Mouse (Mus musculus): ENCODE results near the gene Gm48551.

The Gm48551 gene

DNA sequence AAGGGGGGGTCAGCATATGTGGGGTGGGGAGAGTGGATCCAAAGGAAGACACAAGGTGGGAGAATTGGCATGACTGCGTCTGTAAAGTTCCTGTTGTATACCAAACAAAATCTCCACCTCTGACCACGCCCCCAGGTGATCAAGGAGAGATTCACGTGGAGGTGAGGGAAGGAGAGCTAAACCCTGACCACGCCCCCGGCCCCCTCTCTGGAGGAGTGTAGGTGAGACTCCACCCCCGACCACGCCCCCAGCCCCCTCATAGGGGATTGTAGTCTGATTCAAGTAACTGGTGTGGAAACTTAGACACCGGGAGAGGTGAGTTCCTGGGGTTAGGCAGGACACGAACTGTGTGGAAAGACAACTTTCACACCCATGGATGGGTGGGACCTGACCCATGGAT, 19.8 kb downstream of the Gm48551 start:
- no peak for DNase-seq (ENCODE audit: low read depth)

DNA sequence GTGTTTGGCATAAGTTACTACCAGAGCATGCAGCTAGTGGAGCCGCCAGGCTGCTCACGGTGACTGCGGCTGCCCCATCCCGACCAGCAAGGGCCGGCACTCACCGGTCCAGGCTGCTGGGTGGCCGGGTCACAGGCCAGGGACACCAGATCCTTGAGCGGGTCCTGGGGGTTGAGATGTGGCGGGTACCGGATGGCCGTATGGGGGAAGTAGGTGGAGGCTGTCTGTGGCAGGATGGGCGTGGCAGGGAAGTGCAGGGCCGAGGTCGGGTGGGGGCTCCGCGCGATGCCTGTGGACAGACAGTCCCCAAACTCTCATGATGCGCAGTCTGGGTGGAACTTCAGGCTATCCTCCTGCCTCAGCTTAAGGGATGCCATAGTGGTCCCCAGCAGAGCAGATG, 20.5 kb downstream of the Gm48551 start:
- no peak for DNase-seq (ENCODE audit: low read depth)

DNA sequence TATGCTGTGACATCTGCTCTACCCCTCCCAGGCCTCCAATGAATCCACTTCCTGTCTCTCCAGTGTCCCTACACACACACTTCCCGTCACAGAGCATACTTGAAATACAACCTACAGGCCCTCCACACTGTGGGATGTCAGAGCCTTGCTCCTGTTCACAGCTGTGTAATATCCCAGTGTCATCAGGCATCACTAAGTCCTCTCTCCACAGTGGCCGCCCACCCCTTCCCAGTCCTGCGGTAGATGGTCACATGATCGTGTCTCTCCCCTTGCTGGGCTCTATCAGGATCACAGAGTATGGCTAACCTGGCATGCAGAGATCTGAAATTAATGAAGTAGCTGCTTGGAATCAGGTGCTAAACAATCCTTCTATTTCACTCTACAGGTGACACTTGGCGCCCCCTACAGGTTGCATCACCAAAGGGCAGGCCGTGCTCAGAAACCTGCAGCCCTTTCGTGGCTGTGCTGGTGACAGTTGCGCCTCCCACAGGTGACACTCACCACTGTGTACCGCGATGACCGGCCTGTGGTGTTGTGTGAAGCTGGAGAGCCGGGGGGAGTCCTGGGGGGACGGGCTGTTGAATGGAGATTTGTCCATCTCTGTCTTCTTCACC, 21.4 kb downstream of the Gm48551 start:
- DNase-seq (ENCODE audit: low read depth): peak; percentile 70

DNA sequence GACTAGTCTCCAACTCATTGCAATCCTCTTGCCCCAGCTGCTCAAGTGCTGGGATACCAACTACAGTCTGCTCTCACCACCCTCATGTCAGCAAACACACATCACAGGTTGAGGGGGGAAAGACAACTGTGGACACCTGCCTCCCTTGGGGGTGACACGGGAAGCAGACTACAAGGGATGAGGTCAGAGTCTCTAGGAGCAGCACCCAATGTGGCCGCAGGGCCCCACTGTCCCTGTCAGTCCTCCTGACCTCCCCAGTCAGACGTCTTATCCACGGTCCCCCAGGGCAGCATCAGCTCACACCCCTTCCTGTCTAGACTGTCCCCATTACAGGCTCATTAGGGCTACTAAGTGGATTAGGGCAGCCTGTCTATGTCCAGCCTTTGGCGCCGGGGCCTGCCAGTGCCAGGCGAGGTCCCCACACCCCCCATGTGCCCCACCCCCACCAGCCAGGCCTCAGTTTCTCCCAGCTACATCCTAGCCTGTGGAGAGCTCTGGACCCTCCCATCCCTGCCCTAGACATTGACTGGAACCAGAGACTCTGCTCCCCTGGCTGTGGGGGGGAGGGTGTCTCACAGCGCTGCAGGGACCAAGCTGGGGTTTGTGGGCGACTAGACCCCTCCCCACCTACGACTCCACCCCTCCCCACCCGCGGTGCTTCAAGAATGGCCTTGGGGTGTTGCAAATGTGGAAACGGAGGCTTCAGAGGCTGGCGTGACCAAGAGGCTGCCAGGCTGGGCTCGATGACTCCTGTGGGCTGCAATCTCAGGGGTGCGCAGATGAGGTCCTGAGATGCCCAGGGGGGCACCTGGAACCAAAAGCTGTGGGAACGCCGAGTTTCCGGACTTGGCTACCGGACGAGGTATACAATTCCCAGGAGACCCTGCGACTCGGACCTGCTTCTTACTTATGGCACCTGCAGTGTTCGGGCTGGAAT, 22.5 kb downstream of the Gm48551 start:
- DNase-seq (ENCODE audit: low read depth): no peak

DNA sequence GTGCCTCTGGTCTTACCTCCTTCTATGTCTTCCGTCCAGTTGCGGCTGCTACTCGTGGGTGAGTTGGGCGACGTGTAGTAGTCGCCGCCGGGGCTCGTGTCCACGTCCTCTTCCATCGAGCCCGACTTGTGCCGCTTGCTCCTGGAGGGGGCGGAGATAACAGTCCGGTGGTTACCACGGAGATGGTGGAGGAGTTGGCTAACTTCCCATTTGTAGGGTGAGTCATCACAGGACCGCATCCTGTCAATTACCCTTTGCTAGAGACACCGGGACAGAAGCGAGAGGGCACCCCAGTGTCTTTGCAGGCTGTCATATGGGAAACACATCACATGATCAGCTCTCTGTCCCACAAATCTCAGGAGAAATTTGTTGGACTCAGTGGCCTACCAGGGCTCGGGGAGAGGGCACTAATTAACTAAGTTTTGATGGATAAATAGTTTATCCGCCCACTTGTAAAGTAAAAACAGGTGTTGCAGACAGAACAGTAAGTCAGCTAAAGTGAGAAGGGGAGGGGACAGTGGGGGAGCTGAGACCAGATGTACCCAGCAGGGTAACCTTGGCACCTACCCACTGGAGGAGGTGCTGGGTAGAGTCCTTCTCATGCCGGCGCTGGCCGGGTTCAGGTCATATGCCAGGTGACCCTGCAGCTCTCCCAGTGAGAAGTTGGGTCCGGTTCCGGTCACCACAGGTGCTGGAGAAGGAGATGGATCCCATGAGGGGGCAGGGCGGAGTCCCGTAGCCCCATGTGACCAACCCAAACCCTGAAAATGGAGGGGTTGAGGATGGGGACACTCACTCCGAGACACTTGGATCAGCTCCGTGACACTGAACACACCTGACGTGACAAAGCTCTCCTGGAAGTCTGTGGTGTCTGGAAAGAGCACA, 23.5 kb downstream of the Gm48551 start:
- DNase-seq (ENCODE audit: low read depth): peak; percentile 99

DNA sequence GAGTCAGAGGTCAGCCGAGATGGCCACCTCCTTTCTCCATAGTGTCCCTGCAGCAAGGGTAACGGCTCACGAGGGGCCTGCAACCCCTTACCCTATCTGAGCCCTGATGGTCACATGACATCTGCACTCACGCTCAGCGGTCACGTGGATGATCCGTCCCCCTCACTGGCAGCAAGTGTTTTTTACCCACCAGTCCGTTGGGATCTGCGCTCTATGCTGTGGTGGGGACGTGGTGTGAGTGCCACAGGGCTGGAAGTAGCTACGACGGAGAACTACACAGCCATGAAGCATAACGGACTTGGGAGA, 24.1 kb downstream of the Gm48551 start:
- no peak for DNase-seq (ENCODE audit: low read depth)

DNA sequence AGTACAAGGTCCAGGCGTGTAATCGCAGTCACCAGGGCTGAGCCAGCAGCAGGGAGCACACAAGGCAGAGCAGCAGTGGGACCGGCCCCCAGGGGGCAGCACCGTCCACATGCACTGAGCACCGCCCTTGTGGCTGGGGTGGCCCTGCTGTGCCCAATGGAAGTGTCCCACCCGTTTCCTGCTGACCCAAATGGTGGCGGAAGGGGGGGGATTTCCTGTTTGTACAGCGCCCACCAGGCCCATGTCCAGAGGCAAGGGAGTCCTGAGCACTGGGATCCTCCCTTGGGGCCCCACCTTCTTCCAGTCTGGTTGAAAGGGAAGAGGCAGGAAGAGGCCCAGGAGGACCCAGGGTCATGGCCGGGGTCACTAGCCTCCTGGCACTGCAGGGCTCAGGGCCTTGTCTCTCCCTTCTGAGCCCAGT, 24.6 kb downstream of the Gm48551 start:
- DNase-seq (ENCODE audit: low read depth): peak; percentile 95

DNA sequence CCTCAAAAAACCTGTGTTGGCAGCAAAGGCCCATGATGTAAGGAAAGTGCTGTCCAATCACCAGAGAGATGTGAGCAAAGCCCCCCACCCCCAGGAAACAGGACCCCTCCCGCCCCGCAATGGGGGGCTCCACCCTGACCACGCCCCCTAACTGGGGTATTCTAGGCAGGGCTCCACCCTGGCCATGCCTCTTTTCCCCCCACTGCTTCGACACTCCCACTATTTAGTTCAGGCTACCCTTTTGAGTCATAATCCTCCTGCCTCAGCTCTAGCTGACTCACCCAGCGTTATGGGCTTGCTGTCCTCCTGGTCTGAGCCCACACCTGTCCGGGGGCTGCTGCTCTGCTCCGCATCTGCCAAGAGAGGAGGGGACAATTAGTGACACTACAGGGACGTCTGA, 25.1 kb downstream of the Gm48551 start:
- DNase-seq (ENCODE audit: low read depth): no peak

DNA sequence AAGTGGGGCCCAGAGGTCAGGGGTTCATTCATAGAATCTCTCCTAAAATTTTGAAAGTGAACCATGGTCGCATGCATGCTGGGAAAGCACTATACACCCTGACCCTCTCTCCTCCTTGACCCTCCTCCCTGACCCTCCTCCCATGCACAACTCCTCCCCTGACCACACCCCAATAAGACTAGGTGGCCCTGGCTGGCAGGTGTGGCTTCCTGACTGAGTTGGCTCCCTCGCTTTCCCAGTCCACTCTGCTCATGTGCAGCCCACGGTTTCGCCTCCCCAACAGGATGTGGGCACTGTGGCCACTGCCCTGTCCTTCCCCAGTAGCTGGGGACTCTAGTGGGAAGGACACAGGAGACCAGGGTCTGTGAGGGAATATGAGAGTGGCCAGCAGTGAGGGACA, 26.1 kb downstream of the Gm48551 start:
- DNase-seq (ENCODE audit: low read depth): peak; percentile 60

DNA sequence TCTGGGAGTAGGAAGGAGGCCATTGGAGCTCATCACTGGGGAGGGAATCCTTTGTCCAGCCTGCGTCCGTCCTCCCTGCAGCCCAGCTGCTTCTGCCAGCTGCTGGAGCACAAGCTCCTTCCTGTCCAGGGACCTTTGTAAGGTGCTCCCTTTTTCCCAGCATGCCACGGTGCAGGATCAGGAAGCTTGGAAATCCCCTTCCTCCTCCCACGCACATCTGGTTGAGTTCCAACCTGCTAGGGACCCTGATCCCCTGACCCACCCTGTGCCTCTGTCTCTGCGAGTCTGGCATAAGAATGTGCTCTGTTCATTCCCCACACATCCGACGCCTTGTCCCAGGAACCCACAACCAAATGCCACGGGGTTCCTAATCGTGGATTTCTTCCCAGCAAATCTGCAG, 26.7 kb downstream of the Gm48551 start:
- no peak for DNase-seq (ENCODE audit: low read depth)

DNA sequence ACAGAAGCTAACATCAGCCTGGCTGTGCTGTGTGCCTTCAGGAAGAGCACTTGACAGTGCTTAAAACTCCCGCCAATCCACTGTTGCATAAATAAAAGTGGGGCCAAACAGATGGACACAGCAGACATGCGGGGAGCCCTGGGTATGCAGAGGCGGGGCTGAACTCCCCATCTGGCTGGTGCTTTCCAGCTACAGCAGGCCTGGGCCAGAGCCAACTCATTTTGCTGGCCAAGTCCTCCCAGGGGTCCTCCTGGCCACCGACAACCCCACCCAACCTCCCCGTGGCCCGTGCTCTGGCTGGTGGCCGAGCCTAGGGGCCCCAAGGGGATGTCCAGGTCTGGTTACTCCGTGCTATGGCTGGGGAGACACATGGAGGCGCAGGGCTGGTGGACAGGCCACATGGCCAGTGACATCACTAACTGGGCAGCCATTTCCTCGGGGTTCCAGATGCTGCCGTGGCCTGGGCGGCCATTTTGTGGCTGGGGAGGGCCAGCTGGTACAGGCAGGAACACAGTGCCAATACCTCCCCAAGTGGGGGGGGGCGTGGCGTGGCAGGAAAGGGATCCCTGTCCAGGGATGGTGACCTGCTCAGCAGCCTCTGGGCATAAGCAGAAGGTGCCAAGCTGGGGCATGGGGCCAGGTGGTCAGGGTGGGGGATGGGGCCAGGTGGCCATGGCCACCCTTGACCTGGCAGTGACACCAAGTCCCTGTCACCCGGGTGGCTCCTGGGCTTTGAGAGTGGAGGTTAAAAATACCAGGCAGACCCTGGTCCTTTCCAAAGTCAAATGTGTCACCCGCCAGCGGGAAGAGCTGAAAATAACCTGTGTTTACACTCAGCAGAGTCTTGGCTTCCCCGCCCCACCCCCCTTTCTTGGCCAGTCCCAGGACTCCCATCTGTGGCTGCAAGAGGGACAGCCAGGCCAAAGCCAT, 27.5 kb downstream of the Gm48551 start:
- no peak for DNase-seq (ENCODE audit: low read depth)

DNA sequence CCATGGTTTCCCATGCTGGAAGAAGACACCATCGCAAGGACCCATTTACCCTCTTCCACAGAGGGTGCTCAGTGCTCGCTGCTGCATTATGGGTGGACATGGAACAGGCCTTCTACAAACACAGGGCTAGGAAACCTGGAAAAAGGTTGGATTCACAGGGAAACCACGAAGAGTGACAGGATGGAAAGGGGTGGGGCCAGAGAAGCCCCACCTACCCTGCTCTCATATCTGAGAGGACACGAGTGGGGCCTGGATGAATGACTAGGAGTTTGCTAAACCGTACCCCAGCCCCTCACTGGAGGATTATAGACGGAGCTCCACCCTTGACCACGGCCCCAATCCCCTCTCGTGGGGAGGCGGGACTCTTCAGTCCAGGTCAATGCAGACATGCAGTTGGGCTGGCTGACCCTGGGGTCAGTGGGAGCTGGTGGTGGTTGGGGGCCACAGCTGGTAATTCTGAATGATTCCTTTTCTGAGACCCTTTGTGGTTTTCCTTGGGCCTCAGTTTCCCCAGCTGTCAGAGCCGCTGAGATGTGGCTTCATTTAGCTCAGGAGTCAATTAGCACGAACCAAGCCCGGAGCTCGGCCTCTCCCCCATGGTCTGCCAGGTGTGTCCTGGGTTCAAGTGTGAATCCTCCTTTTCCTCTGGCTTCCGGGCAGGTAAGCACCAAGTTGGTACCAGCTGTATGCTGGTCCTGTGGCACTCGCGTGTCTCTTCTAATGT, 28.5 kb downstream of the Gm48551 start:
- no peak for DNase-seq (ENCODE audit: low read depth)

DNA sequence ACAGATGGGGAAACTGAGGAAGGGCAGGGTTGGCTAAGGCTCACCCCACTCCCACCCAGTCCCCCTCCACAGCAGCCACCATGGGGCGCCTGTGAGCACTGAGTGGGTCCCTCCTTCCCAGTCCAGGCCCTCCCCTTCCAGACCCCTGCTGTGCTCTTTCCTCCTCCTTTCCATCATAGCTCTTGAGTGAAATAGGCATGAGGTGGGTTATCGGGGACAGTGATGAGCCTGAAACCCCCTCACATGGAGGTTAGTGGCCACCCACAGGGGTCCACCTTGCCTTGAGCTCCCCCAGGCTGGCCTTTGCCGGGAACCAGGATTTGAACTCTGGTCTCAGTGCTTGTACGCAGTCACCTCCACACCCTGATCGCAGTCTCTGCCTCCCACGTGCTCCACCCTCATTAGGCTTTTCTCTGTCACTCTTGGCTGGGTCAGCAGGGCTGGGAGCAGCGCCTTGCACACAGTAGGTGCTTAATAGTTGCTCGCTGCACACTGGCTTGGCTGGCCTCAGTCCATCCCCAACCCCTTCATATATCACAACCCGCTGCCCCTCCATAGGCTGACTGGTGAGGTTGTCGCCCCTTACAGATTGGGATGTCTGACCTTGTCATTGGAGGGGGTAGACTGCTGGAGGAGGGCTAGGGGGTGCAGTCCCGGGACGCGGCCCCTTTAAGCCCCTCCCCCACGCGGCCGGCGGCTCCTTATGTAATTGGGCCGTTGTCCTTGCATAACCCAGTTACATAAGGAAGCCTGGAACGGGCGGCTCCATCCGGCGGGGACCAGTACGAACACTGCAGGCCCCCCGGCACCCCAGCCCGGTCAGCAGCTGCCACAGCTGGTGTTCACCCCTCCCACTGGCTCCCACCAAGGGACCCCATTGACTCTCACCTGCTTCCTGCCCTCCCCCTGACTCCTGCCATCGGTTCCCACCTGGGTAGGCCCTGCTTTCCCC, 29.3 kb downstream of the Gm48551 start:
- no peak for DNase-seq (ENCODE audit: low read depth)

DNA sequence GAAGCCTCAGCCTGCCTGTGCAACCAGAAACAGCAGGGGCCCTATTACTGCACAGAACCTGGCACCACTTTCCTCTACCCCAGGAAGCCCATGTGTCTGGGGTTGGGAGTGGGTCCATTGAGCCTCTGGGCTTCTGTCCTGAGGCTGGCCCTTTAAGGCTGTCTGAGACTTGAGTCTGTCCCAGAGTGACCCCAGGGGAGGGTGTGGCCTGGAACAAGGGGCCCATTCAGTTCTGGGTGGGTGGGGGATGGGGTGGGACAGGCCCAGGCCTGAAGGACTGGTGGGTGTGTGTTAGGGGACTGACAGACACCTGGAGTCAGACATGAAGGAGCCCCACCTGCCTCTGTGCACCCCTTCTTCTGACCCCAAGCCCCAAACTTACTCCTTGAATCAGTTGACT, 30.4 kb downstream of the Gm48551 start:
- no peak for DNase-seq (ENCODE audit: low read depth)

DNA sequence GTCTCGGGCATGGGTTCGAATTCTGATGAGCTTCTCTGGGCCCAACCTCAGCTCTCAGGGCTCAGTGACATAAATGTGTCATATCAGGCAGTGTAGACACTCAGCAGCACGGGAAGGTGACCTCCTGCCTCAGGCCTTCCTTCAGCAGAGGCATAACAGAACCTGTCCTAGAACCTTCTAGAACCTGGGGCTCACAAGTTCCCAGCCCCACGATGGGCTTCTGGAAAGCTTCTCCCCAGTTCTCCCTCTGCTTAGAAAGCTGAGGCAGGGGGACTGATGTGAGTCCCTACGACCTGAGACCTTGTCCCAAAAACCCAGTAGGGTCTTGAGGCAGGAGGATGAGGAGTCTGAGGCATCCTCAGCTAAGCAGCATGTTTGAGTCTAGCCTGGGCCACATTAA, 30.9 kb downstream of the Gm48551 start:
- DNase-seq (ENCODE audit: low read depth): no peak

DNA sequence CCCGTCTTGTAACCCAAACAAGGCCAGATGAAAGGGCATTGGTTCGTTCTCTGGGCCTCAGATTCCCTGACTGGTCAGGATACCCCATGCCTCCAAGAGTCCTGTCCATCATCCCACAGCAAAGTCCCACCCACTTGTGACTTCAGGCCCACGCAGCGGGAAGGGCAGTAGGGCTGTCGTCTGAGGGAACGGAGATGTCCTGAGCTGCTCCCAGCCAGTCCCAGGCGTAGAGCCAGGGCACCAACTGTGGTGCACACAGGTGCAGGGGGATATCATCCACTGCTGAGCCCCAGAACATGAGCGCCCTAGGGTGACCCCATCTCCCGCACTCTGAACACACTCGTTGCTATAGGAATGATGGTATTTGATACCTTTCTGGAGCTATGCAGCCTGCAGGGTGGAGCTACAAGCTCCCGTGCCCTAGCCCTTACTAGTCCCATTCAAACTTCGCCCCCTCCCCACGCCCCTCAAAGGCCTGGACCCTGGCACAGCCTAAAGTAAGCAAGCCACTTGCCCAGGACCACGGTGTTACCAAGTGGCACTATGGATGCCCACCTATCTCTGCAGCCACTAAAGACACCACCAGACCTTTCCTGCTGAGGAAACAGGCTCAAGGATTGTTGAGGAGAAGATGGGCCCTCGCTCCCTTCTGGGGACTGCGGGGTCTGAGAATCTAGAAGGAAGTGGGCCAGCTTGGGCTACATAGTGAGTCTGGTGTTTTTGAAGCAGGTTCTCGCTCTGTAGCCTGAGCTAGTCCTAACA, 31.5 kb downstream of the Gm48551 start:
- no peak for DNase-seq (ENCODE audit: low read depth)

DNA sequence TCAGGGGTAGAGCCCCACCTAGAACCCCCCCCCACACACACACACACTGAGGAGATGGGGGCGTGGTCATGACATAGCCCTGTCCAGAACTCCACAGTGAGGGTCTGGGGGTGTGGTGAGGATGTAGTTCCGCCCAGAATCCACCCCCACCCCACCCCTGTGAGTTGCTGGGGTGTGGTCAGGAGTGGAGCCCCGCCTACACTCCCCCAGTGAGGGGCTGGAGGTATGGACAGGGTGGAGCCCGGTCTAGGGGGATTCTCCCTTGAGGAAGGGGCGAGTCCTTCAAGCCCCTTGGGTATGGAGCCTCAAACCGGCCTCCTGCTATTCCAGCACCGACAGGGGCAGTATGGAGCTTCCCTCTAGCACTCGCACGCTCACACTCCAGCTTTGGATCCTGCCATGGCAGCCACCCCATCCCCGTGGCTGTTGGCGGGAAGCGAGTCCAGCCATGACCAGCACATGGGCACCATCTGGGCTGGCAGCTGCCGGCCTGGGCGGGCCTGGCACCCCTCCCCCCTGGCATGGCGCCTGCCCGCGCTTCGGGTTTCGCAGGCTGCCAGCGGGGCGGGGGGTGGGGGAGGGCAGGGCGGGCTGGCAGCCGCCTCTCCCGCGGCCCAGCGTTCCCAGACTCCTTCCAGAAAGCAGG, 32.4 kb downstream of the Gm48551 start:
- DNase-seq (ENCODE audit: low read depth): no peak

All from 416B (cell line).